Mouse (Mus musculus) fat pad, adult 2 months (tissue): ENCODE measurements around the gene Suclg2.

Experiments used
- DNase-seq: peaks from one replicate; pipeline ENCODE4 v3.0.0-alpha.2; 2011; ENCODE audit warnings: low read depth, low spot score; ENCODE audit errors: extremely low read depth

The Suclg2 gene

DNA sequence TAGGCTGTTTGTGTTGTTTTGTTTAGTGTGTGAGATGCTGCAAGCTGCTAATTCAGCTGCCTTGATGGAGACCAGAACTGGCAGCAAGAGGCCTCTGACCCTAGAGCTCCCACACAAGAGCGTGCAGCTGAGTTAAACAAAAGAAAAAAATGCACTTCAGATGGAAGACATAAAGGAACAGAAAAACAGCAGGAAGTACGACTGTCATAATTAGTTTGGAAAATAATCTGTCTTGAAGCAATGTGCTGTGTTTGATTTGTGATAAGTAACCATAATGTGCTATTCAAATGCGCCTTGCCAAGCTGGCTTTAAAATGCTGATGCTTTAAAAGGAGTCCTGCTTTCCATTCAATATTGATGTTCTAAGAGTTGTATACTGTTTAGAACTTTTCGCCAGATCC, 144.2 kb downstream of the Suclg2 start:
- DNase-seq: no peak

DNA sequence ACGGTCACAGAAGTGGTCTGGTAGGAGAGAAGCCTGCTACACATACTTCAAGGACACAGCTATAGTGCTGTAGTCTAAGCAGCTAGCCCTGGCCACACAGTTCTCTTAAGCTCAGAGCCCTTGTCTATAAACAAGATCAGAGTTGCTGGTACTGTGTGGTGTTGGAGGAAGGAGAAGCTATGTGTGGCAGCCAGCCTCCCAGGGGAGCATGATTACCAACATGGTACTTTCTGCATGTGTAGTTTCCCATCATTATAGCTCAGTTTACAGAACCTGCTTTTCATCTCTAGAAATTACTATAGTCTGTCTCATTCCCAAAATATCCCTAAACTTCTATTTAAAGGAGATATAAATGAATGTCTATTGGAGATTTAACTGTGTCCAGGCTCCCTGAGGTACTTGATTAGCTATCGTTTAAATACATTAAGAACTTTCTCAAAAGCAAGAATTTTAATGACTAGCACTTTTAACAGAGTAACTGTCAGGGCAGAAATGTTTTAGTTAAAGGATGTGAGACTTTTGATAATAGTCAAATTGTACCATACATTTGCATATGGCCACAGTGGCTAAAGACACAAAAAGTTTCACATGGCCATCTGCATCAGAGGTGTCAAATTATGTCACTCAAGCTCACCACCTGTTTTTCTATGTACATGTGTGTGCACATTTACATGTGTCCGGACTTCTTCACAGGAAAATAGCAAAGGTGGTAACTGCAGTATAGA, 145.4 kb downstream of the Suclg2 start:
- DNase-seq: no peak

DNA sequence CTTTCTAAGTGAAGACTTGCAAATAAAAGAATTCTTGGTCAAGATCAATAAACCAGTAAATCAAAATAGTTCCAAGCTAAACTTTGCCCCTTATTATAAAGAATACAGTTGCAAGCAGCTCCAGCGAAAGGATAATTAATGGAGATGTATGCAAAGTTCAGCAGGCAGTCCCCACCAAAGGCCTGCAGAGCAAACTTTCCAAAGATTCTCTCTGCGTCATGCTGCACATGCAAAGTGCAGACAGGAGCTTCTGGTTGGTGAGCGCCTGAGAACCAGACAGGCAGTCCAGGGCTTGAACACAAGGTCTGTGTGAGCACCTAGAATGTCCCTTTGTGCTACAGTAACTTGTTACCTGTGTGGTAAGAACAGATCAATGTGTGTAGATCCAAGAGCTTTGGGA, 147.0 kb downstream of the Suclg2 start:
- DNase-seq: no peak

DNA sequence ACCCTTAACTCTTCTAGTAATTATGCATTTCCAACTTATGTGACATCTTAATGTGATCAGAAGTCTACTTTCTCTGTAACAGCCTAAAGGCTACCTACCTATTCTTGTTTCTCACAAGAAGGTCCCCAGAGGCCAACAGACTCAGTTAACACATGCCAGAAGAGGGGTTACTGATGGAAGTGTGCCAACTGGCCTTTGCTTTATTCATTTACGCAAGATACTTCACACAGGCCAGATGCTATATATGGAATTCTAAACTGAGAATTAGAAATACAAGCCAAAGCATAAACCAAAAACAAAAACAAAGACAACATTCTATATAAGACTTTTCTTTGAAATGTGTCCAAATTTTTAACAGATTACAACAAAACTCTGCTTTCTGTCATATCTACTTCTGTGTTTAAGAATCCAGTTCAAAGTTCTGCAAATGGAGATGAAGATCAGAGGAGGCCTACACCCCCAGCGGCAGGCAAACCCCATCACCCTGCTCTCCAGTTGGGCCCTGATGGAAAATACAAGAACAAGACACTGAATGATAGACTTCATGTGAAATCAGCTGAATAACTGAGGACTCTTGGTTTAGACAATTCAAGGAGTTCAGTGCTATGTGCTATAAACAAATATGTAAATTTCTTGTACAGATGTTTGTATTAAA, 155.1 kb downstream of the Suclg2 start:
- no peak for DNase-seq

DNA sequence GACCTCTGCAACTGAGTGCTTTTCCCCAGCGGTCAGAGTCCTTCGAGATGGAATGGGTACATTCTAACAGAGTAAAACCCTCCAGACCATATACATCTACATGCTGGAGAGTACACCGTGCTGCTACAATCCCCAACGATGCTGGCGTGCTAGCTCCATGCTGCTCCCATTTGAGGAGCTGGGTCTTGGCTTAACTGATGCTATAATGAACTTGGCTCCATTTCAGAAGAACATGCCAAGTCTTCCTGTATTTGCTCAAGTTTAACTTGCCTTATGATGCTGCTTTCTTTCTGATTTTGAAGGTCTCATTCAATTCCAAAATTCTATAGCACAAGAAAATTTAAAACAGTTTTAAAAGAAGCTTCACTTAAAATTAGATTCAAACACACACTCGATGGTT, 162.3 kb downstream of the Suclg2 start:
- DNase-seq: no peak

DNA sequence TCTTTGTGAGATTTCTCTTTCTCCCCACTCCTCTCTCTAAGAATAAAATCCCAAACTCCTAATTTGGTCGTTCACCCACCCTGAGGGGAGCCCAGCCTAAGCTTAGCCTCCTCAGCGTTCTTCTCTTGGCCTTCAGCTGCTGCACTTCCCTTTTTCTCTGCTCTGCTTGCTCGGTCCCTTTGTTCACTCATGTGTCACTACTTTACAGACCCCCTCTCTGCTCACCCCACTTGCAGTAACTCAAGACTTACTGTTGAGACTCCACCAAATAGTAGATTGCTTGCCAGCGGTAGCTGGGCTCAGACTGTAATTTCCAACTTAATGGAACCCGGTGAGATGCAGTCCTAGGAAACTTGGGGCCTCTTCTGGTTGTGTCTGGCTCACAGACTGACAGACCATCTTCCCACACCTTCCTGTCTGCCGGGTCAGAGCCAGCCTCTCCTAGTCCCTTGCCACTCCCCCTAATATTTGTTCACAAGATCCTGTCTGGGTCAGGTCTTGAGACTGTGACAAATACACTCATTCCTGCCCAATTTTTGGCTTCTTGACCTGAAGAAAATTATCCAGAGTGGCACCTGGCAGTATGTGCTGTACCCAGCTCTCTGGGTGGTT, 166.2 kb downstream of the Suclg2 start:
- DNase-seq: no peak

DNA sequence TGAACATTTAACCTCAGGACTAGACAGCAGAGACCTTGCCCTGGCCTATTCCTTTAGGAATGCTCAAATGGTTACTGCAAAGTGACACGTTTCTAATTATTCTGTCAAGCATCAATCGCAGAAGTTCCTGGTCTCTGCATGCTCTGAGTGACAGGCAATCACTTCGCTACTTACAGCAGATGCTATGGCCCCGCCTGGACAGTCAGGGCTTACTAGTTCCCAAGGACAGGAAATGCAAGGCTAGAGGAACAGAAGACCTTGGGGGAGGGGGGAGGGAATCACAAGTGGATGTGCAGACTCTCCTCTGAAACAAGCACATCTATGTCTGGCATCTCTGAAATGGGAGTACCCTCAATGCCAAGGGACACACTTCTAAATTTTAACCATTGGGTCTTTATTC, 167.6 kb downstream of the Suclg2 start:
- DNase-seq: no peak

DNA sequence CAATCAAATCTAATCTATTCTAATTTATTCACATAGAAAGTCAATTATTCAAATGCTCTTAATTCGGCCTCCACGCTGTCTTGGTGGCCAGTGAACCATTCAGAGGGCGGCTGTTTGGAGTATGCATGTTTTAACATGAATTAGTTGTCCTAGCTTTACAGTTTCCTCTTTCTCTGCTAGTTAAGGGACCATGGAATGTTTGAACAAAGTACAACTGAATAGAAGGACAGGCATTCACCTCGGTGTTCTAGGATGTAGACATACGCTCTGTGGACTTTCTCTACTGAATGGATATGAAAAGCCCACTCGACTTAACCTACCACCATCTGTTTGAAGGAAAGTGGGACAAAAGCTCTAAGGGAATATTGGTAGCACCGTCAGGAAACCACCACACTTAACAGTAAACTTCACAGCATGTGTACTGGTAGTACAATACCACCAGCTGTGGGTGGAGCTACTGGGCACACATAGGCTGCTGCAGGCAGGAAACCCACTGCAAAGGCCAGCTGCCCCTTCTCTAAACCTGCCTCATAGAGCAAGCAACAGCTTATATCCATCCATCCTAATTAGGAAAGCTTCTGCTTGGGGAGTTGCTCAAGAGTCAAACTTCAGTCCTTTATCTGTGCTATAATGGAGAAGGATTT, 172.3 kb downstream of the Suclg2 start:
- no peak for DNase-seq

DNA sequence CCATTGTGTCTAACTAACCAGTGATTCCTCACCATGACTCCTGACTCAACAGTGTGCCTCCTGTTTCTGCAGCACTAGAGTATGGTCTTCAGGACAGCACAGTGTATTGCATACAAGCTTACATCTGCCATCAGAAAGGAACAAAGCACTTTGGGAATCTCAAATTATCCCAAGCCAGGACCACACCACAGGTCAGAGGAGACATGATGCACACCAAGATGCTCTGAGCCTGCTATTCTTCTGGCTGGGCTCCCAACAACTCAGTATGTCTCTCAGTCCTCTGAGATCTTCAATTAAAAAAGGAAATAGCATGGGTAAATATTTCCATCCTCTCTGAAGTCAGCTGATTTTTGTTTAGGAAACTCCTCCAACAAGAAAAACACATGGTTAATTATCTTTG, 172.9 kb downstream of the Suclg2 start:
- no peak for DNase-seq

DNA sequence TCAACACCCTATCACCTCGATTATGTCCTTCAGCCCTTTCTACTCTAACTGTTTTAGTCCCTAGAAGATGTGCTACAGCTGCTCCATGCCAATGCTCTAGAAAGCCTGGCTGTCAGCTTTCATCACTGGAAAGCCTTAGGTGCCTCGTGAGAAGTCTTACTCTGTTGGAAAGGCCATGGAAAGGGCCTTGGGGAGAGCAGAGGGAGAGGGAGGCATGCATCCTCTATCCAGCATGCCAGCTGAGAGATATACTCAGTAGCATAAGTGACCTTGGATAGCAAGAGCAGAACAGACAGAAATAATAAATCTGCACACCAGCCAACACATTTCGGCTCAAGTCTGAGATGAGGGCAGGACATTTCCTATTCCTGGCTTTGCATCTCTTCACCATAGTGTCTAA, 173.3 kb downstream of the Suclg2 start:
- DNase-seq: no peak

DNA sequence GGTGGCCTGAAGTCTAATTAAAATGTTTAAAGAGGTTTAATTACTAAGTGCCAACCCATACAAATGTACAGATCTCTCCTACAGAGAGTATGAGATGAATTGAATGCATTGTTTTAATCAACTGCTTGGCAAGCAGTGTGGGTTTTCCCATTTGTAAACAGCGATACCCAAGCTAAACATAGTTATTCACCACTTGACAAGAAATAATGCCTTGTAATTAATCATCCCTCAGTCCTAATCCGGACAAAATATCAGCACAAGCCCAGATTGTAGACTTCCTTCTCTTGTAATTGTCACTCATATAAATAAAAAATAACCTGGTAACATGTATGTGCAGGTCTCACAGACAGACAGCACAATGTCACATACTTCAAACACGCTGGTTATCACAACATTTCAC, 183.4 kb downstream of the Suclg2 start:
- DNase-seq: no peak

DNA sequence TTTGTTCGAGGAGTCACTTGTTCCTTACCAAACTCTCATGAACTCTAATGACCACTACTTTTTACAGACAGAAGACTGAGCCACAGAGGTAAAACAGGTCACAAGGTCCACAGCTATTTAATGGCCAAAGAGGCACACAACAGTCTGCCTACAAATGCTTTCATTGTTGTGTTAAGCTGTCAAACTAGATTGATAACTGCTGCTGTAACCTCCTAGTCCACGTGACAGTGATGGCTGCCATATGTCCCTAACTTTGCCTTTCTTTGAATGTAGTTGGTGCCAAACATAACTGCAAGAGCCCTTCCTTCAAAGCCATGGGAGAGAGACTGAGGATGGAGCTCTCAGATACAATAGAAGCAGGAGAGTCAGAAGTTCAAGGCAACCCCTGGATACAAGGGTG, 198.8 kb downstream of the Suclg2 start:
- no peak for DNase-seq

DNA sequence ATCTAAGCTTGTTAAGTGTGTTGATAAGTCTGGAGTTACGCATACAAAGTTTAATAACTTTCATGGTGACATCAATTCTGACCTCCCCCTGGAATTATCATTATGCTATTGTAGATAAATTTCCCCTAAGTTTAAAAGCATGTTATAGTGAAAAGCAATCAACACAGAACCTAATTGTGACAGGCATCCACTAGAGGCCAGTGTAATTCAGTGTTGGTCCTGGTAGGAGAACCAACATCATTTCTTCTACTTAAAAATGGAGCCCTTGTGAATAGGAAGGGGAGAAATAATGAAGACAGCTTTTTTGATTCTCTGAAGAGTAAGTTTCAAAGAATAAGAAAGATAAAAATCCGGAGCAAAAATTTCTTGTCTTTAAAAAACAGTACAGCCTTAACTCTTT, 200.2 kb downstream of the Suclg2 start:
- DNase-seq: no peak

DNA sequence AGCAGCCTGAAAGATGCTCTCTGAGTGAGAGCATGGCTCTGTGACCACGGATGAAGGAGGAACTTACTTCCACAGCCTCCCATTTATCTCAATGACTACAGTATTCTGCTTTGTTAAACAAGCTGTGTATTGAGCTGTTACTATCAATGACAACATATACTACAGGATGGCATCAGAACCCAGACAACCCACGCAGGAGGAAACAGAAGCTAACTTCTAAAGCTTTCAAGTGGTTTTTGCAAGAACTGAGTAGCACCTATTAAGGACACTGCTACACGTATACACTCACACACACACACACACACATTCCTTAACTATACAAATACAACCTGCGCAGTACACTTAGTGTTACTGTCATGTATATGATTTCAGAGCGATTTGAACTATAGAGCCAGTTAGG, 202.9 kb downstream of the Suclg2 start:
- no peak for DNase-seq

DNA sequence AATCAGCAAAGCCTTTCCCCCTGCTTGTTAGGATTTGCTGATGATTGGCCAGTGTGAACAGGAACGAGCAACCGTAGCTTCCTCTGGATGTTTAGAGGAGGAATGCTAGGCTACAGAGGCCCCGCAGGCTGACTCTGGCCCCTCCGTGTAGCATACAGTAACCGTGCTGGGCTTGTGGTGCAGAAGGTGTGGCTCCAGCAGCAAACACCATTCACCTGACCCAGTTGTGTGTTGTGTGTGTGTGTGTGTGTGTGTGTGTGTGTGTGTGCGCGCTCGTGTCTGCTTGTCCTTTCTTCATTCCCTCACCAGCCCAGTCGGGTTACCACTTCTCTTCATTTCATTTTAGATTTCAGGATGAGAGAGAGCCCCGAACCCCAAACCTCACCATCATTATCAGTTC, 203.9 kb downstream of the Suclg2 start:
- DNase-seq: no peak

DNA sequence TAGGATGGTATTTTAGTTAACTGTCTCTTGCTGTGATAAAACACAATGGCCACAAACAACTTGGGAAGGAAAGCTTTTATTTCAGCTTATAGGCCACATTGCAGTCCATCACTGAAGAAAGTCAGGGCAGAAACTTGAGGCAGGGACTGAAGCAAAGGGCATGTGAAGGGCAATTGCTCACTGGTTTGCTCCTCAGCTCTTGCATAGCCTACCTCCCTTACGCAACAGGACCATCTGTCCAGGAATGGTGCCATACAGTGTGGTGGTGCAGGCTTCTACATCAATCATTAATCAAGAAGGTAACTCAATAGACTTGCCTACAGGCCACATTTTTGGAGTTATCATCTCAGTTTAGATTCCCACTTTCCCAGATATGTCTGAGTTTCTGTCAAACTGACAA, 206.9 kb downstream of the Suclg2 start:
- DNase-seq: no peak

DNA sequence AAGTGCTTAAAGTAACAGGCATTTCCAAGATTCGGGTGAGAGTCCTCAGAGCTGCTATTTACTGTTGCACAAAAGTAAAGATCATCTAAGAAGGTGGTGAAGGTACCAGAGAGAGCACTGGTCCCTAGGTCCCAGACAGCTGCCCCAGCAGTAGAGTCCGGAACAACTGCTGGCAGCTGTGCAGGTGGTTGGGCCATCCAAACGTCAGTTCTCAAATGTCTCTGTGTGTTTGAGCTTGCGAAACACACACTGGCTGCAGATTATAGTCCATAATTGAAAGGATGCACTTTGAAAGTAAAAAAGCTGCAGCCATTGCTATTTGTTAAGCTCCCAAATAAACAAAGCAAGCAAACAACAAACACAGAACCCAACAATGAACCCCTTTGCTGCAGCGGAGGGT, 217.8 kb downstream of the Suclg2 start:
- DNase-seq: no peak

DNA sequence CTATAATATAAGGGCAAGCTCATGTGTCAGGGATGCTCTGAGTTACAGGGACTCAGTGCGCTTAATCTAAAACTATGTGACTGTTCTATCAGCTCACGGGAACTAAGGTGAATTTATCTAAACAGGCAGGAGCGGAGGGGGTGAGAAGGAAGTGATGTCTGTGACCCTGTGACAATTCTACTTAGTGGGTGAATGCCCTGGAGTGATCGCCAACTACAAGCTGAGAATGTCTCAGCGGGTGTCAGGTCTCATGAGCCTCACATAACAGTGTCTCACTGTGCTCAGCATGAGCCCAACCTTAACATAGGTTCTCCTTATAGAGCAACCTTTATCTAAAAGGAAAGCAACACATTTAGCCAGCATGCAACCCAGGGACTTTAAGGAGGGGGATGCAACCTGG, 219.0 kb downstream of the Suclg2 start:
- DNase-seq: no peak

DNA sequence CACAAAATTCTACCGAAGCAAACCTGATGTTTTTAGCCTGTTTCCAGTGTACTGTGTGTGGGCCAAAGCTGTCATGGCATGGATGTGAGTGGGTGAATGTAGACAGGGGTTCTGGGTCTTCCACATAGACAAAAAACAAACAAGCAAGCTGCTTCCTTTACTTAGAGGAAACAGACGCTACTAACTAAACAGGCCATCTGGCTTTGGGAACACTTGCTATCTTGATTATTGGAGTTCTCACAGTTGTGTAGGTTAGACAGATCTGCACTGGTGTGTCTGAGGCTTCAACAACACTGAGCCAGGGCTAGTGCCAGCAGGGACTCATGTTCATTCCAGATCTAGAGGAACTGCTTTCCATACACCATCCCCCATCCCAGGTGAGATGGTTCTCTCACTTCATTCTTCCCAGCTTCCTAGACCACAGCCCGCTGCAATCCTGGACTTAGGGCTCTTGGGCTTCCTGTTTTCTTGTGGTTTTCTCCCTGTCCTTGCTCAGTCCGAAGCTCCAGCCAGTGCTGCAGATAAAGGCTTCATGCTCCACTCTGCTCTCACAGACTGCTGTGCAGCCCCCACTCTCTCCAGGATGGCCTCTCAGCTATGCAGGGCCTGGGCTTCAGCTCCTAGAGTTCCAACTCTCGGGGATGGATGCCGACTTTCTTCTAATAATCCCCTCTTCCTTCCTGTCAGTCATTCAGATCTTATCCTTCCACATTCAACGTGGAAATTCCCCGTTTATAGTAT, 226.2 kb downstream of the Suclg2 start:
- DNase-seq: no peak

DNA sequence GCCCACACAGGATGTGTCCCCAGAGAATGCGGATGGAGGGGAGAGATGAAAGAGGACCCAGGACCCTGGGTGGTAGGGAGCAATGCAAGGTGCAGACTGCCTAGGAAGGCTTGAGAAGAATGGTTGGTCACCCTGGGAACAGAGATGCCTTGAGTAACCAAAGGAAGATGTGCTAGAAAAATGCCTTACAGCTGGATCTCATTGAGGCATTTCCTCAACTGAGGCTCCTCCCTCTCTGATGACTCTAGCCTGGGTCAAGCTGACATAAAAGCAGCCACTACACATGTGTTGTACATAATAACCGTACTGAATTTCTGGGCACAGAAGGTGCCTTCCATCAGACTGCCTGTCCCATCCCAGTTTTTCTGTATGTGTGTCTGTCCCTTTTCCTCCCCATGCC, 227.6 kb downstream of the Suclg2 start:
- DNase-seq: no peak

DNA sequence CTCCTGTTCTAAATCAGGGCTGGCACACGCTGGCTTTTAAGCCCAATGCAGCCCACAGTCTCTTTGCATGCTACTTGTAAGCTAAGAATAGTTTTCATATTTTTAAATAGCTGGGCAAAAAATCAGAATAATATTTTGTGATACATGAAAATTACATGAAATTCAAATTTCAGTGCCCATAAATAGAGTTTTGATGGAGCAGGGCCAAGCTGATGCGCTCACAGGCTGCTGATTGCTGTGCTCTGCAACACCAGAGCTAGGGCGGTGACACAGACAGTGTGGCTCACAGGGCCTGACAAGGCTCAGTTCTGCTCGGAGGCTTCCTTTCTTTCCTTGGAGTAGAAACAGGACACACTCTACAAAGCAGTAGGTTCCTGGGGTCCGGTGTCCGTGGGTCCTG, 232.8 kb downstream of the Suclg2 start:
- no peak for DNase-seq
